Mouse (Mus musculus): Measurements from ENCODE around the gene Cnot6. TPM values are rescaled to one million over a fixed set of nuclear protein-coding genes. Genes with fewer than 3 reads are reported as not detected.

Gene Cnot6
- polyA plus RNA-seq, 1 experiment, result 10.8 TPM

DNA sequence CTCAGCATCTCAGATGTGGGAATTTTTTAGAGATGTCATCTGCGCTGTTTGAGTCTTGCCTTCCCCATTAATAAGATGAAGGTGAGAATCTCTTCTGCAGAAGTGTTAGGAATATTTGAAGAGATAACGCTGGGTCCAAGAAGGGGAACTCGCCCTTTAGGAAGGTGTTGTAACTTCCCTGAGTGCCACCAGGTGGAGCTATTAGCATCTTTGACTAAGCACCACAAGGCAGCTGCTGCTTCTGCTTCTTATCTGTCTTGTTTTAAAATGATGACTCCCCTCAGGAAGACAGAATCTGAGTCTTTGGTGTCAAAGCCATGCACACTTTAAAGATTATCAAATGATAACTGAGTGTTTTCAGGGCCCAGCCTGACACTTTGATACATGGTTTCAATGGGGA is 15.4 kb upstream of the Cnot6 start:
- Histone ChIP-seq H3K27ac (replicated peaks; ENCODE audit: low read depth, low read length) (no peak overlapping the region), H3K4me1 (ENCODE audit: control insufficient read depth, insufficient read depth, insufficient read length, low read length) (peaks cover 3% of the 10 kb centered on the region; the same call in 1 of the 2 replicates), H3K4me3 (ENCODE audit: insufficient read depth, low read depth, low read length) (no peak overlapping the region)

DNA sequence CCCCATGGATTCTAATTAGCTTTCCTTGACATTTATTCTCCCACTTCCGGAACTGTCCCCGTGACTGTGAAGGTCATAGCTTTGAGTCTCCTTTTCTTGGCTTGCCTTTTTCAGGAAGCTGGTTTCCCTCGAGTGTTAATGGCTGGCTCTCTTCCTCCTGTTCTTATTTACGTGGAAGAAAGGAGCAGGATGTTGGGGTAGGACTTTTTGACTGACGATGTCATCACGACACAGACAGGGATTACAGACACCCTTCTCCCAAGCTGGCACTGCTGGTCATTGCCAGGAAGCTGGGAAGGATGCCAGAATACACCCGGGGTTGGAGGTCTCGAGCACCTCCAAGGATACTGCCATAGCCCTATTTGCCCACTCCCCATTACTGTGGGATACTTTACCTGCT is 14.3 kb upstream of the Cnot6 start:
- Histone ChIP-seq H3K27ac (replicated peaks; ENCODE audit: low read depth, low read length) (0 out of 2 replicates have a peak overlapping the region, but pooled peaks have one; percentile 12), H3K4me3 (ENCODE audit: insufficient read depth, low read depth, low read length) (no peak overlapping the region), H3K4me1 (ENCODE audit: control insufficient read depth, insufficient read depth, insufficient read length, low read length) (peaks cover 3% of the 10 kb centered on the region; the same call in 1 of the 2 replicates)

DNA sequence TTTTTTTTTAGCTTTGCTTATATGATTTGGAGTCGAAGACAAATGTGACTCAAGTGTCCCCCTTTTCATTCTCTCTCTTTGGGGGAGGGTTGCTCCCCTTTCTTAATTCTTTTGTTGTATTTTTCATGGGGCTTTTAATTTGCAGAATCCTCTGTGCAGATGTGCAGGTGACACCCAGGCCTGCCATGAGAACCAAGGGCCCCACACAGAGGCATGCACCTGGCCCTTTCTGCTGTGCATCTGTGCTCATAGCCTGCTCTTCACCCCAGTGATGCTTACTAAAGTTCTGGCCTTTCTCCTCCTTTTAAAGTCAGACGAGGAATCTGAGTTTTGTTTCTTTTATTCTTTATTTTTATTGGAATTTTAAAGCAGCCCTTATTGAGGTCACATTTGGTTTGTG is 12.2 kb upstream of the Cnot6 start:
- Histone ChIP-seq H3K4me1 (ENCODE audit: control insufficient read depth, insufficient read depth, insufficient read length, low read length) (peaks cover 3% of the 10 kb centered on the region; the same call in 1 of the 2 replicates), H3K27ac (replicated peaks; ENCODE audit: low read depth, low read length) (no peak overlapping the region), H3K4me3 (ENCODE audit: insufficient read depth, low read depth, low read length) (no peak overlapping the region)

DNA sequence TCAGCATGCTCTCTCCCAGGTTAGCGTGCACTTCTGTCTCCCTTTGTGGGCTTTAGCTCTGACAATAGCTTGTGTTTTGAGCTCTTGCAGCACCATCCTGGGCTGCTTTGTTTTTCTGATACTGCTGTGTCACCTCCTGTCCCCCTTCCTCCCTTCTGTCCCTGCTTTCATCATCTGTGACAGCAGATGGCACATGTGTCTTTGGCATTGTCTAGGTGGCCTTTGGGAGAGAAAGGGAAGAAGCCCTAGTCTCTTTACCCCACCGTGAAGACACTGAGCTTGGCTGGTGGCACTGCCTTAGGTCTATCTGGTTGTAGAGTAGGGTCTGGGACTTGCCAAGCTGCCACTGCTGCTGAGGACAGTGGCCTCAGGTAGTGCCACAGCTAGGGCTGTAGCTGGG is 10.8 kb upstream of the Cnot6 start:
- Histone ChIP-seq H3K4me3 (ENCODE audit: insufficient read depth, low read depth, low read length) (no peak overlapping the region), H3K4me1 (ENCODE audit: control insufficient read depth, insufficient read depth, insufficient read length, low read length) (peaks cover 3% of the 10 kb centered on the region; the same call in 1 of the 2 replicates), H3K27ac (replicated peaks; ENCODE audit: low read depth, low read length) (no peak overlapping the region)

DNA sequence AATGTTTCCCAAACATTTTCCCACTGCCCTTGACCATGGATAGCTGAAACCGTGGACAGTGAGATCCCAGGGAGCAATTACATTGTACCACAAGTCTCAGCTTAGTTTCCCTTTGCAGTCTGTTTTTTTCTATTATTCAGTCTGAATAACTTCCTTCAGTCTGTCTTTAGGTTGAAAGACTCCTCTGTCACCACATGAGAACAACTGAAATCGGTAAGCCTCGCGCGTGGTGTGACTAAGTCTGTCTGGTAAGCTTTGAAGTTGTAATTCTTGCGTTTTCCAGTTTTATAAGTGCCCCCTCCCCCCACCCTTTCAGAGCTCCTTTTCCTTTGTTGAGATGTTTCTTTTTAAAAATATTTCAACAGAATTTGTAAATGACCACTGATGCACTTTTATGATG is 10.2 kb upstream of the Cnot6 start:
- Histone ChIP-seq H3K4me3 (ENCODE audit: insufficient read depth, low read depth, low read length) (no peak overlapping the region), H3K4me1 (ENCODE audit: control insufficient read depth, insufficient read depth, insufficient read length, low read length) (peaks cover 3% of the 10 kb centered on the region; the same call in 1 of the 2 replicates), H3K27ac (replicated peaks; ENCODE audit: low read depth, low read length) (no peak overlapping the region)

DNA sequence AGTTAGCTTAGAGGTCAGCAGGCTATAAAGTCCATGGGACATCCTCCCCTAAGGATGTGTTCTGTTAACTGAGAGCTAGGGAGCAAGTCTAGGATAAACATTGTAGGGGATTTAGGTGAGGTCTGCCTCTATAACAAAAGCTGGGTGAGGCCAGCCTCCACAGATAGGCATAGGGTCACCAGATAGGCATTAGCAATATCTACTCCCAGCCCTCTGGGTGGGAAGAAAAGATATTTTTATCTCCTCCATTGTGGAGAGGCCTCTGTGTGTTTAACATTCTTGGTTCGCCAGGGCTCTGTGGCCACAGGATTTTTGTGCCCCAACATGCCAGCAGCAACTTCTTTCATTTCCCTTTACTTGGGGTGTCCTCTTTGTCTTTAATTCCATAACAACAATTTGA is 8.8 kb upstream of the Cnot6 start:
- Histone ChIP-seq H3K4me3 (ENCODE audit: insufficient read depth, low read depth, low read length) (no peak overlapping the region), H3K4me1 (ENCODE audit: control insufficient read depth, insufficient read depth, insufficient read length, low read length) (no peaks in the 10 kb centered on the region)

DNA sequence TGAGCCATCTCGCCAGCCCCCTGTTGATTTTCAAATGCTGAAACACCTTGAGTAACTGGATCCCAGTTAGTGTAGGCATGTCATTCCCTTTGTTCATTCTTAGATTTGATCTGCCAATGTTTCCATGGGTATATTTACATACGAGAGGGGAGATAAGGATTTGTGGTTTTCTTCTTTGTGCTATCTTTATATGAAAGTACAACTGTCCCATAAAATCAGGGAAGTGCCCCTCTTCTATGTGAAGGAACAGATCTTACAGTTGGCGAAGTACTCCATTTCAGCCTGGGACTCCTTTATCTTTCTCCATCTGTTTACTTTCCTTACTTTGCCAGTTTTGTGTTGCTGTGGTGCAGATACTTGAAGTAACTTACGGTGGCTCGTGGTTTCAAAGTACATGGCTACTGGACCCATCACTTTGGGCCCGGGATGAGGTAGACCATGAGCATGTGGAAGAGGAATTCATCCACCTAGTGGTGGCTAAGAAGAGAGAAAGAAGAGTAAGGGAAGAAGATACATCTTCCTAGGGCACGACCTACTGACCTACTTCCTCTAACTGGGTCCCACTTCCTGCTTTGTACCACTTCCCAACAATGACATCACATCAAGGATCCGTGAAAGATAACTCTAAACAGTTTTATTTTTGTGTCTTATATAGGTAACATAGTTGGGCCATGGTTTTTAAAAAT is 7.1 kb upstream of the Cnot6 start:
- Histone ChIP-seq H3K27ac (replicated peaks; ENCODE audit: low read depth, low read length) (no peak overlapping the region), H3K4me1 (ENCODE audit: control insufficient read depth, insufficient read depth, insufficient read length, low read length) (no peaks in the 10 kb centered on the region), H3K4me3 (ENCODE audit: insufficient read depth, low read depth, low read length) (no peak overlapping the region)

More for the DNA sequence above, 8.8 kb upstream of the Cnot6 start:
- no peak overlapping the region for H3K27ac ChIP-seq (replicated peaks; ENCODE audit: low read depth, low read length)

DNA sequence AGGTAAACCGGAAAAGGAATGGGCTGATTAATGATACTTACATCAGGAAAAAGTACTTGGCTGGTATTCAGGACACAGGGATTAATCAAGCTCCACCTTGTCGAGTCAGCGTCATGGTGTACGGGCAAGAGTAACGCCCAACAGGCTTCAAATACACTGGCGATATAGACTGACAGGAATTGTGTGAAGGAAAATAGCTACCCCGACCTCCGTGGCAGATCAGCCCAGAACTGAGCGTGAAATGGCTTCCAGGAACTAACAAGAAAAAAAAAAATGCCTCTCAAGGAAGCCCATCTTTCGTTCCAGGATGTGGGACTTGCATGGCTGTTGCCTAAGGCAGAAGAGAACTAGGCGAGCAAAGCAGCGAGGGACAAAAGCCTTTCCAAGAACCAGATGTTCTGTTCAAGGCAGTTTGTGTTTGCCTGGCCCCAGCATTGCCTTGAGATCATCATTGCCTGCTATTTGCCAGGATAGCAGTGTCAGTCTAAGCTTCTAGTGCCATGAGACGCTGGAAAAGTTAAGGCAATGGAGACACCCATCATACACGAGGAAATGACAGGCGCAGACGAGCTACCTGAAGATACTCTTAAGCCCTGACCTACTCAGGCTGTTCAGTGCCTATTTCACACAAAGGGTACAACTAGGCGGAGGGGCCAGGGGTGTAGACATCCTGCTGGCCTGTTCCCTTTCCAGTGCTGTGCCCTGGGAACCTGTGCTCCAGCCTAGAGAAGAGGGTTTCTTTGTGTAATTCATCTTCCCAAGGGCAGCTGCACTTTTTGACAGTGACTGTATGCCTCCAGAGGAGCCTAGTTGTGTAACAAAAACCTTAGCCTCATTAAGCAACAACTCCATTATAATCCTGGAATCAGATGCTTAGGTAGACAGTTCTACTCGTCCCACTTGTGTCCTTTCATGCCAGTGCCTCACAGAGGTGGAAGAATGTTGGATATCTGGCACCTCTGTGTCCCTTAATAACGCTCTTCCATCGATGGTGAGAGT is 1.1 kb upstream of the Cnot6 start:
- Histone ChIP-seq H3K4me1 (ENCODE audit: control insufficient read depth, insufficient read depth, insufficient read length, low read length) (no peaks in the 10 kb centered on the region), H3K4me3 (ENCODE audit: insufficient read depth, low read depth, low read length) (peak overlapping the region; percentile 58), H3K27ac (replicated peaks; ENCODE audit: low read depth, low read length) (peak overlapping the region; percentile 14)

DNA sequence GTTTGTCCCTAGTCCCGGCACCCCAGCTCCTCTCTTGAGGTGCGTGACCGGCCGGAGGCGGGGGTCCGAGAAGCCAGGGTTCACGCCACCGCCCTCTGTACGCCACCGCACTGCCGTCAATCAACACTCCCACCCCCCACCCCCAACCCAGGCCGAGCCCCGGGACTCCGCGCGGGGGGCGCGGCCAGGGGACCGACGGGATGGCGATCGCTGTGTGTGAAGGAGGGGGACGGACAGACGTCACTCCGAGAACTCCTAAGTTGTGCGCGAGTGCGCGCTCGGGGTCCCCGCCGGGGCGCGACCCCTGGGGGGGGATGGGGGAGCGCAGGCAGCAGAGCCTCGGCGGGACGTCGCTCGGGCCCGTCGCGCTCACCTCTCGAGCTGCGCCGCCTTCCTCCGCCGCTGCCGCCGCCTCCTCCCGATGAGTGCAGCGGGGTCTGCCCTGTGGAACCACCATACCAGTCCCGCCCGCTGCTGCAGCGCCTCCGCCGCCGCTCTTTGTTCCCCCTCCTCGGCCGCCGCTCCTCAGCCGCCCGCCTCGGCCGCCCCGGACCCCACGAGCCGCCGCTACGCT is 455 bp downstream of the Cnot6 start:
- Histone ChIP-seq H3K4me1 (ENCODE audit: control insufficient read depth, insufficient read depth, insufficient read length, low read length) (peaks cover 2% of the 10 kb centered on the region), H3K27ac (replicated peaks; ENCODE audit: low read depth, low read length) (0 out of 2 replicates have a peak overlapping the region, but pooled peaks have one; percentile 28), H3K4me3 (ENCODE audit: insufficient read depth, low read depth, low read length) (peak overlapping the region; percentile 86)

DNA sequence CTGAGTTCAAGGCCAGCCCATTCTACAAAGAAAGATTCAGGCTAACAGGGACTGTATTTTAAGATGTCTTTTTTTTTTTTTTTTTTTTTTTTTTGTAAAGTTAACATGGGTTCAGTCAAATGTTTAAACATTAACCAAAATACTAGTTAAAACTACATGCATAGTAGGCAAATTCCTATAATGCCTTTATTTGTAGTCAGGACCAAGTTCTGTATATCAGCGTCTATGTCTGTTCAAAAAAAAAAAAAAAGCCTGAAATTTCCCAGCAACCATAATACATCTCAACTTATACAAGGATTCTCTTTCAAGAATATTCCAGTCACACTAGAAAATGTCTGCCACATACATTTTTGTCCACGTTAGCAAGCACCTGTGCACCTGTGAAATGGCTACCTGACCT is 1.9 kb downstream of the Cnot6 start:
- Histone ChIP-seq H3K4me1 (ENCODE audit: control insufficient read depth, insufficient read depth, insufficient read length, low read length) (peaks cover 2% of the 10 kb centered on the region), H3K27ac (replicated peaks; ENCODE audit: low read depth, low read length) (no peak overlapping the region), H3K4me3 (ENCODE audit: insufficient read depth, low read depth, low read length) (no peak overlapping the region)

DNA sequence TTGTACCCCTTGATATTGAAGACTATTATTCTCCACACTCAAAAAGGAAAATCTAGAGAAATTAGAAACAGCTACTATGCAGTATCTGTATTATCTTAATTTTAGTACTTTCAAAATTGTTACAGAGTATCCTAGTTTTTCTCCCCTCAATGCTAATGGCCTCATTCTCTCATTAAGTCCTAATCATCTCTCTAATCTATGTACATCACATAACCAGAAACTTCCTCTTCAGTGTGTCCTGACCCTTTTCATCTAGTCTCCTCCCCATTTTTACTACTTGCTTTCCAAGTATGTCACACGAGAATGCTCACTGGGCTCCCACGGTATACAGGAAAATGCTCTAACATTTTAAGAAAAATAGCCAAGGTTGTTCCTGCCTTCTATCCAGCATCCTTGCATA is 4.7 kb downstream of the Cnot6 start:
- H3K4me1 ChIP-seq (ENCODE audit: control insufficient read depth, insufficient read depth, insufficient read length, low read length), result peaks cover 2% of the 10 kb centered on the region
- H3K27ac ChIP-seq (replicated peaks; ENCODE audit: low read depth, low read length), result no peak overlapping the region
- H3K4me3 ChIP-seq (ENCODE audit: insufficient read depth, low read depth, low read length), result no peak overlapping the region

DNA sequence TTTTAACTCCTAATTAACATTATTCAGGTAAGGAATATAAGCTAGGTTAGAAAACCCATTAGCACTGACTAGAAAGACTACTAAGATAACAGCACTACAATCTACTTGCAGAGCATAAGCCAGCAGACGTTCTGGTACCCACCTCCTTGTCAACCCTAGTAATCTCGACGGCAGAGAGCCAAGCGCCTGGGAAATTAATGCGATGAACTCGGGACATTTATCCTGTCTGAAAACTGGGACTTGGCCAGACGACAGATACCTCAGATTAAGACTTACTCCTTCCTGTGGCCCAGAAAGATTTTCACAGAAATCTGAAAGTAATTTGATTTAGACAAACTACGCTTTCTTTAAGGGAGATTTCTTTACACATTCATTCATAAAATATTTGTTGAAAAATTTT is 7.7 kb downstream of the Cnot6 start:
- H3K27ac ChIP-seq (replicated peaks; ENCODE audit: low read depth, low read length), result no peak overlapping the region

DNA sequence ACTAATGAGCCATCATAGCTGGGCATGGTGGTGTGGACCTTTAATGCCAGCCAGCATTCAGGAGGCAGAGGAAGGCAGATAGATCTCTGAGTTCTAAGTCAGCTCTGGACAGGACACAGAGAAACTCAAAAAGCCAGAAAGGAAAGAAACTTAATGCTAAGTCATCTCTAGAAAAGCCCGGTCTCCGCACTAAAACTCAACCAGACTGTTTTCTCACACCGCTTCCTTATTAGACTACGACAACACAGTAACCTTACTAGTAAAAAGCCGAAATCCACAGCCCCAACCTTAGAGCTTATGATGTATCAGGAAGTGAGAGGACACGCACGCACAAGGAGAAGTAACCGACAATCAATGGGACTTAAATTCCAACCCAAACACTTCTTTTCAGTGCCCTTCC is 10.5 kb downstream of the Cnot6 start:
- Histone ChIP-seq H3K27ac (replicated peaks; ENCODE audit: low read depth, low read length) (no peak overlapping the region), H3K4me1 (ENCODE audit: control insufficient read depth, insufficient read depth, insufficient read length, low read length) (no peaks in the 10 kb centered on the region), H3K4me3 (ENCODE audit: insufficient read depth, low read depth, low read length) (no peak overlapping the region)

More for the DNA sequence above, 7.7 kb downstream of the Cnot6 start:
- H3K4me1 ChIP-seq (ENCODE audit: control insufficient read depth, insufficient read depth, insufficient read length, low read length), result peaks cover 2% of the 10 kb centered on the region
- H3K4me3 ChIP-seq (ENCODE audit: insufficient read depth, low read depth, low read length), result no peak overlapping the region

DNA sequence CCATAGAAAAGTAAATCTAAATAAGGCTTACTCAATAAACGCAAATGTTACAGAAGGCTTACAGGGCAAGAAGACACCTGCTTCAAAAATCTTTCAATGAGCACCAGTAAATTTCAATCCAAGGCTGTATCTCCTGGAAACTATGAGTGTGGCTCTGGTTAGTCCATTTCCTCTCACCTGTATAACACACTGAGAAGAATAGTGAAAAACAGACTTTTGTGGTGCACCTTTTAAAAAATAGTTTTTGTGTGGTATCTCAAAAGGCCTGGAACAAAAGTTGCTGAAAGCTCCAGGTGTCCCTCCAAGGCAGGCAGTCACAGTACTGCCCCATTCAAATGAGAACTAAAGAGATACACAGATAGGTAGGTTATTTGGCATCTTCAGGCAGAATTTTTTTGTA is 13.4 kb downstream of the Cnot6 start:
- no peak overlapping the region for H3K4me3 ChIP-seq (ENCODE audit: insufficient read depth, low read depth, low read length)
- H3K4me1 ChIP-seq (ENCODE audit: control insufficient read depth, insufficient read depth, insufficient read length, low read length), result peaks cover 4% of the 10 kb centered on the region; the same call in 1 of the 2 replicates
- H3K27ac ChIP-seq (replicated peaks; ENCODE audit: low read depth, low read length), result no peak overlapping the region

DNA sequence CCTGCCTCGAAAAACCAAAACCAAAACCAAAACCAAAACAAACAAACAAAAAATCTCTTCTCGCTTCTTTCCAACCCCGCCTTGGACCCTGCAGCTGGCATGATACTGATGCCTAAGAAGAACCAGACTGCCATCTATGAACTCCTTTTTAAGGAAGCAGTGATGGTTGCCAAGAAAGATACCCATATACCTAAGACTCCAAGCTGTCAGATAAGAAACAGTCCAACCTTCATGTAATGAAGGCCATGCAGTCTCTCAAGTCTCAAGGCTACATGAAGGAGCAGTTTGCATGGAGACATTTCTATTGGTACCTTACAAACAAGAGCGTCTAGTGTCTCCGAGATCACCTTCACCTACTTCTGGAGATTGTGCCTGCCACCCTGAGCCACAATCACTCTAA is 14.7 kb downstream of the Cnot6 start:
- Histone ChIP-seq H3K4me1 (ENCODE audit: control insufficient read depth, insufficient read depth, insufficient read length, low read length) (peaks cover 4% of the 10 kb centered on the region; the same call in 1 of the 2 replicates), H3K27ac (replicated peaks; ENCODE audit: low read depth, low read length) (no peak overlapping the region), H3K4me3 (ENCODE audit: insufficient read depth, low read depth, low read length) (no peak overlapping the region)

Measured in brown adipose tissue, adult 24 weeks (tissue).